Mouse (Mus musculus): ENCODE data around the gene Ptprd. TPM values are rescaled to one million over a fixed set of nuclear protein-coding genes. Genes with fewer than 3 reads are reported as not detected.

The Ptprd gene
- total and polyA plus RNA-seq, 3 experiments = not detected

GRCm38 (mm10) chr4:77558404-77559202 is 653.2 kb downstream of the Ptprd start:
- no peaks in the 10 kb centered on the region for H3K79me2 ChIP-seq (ENCODE audit: control insufficient read depth, insufficient read depth, low read length, poor library complexity)
- H3K4me1 ChIP-seq (ENCODE audit: control insufficient read depth in 1 of 2, insufficient read depth in 2 of 2, low read length in 2 of 2) = no peaks in the 10 kb centered on the region
- no peaks in the 10 kb centered on the region for H3K36me3 ChIP-seq (ENCODE audit: control insufficient read depth in 1 of 2, insufficient read depth in 2 of 2, low read length in 2 of 2)
- DNase-seq (ENCODE audit: low read depth, low spot score) = peak; percentile 38
- TF ChIP-seq CTCF (IDR thresholded peaks at IDR 0.05 in 2 of 3, conservative IDR thresholded peaks at IDR 0.05 in 1 of 3; ENCODE audit: control insufficient read depth in 1 of 3, insufficient read depth in 1 of 3, low read depth in 2 of 3, low read length in 3 of 3, poor library complexity in 1 of 3, severe bottlenecking in 1 of 3) (peak; percentile 60 to 78 (median 71)), ZC3H11A (IDR thresholded peaks at IDR 0.05; ENCODE audit: low read depth, low read length) (peak; percentile 47), SMC3 (IDR thresholded peaks at IDR 0.05; ENCODE audit: low read depth, low read length) (peak; percentile 61), GATA1 (IDR thresholded peaks at IDR 0.05; ENCODE audit: low read depth, low read length) (no peak), RAD21 (IDR thresholded peaks at IDR 0.05; ENCODE audit: low read depth, low read length) (peak; percentile 73)
- H3K4me3 ChIP-seq (ENCODE audit: control insufficient read depth in 1 of 2, insufficient read depth in 1 of 2, low read depth in 2 of 2, low read length in 2 of 2) = no peak overlapping the region
- H3K9me3 ChIP-seq (replicated peaks; ENCODE audit: insufficient read depth, low read length) = no peaks in the 10 kb centered on the region
- H3K27me3 ChIP-seq (ENCODE audit: control insufficient read depth in 1 of 2, insufficient read depth in 2 of 2, low read length in 2 of 2) = no peaks in the 10 kb centered on the region
- H3K27ac ChIP-seq (ENCODE audit: control insufficient read depth, low read depth, low read length) = no peak overlapping the region
- H3K9ac ChIP-seq (ENCODE audit: control insufficient read depth, low read depth, low read length, poor library complexity, severe bottlenecking) = no peak overlapping the region

GRCm38 (mm10) chr4:77555841-77556240 is 655.9 kb downstream of the Ptprd start:
- no peak overlapping the region for H3K9ac ChIP-seq (ENCODE audit: control insufficient read depth, low read depth, low read length, poor library complexity, severe bottlenecking)
- H3K27ac ChIP-seq (ENCODE audit: control insufficient read depth, low read depth, low read length) = no peak overlapping the region
- H3K79me2 ChIP-seq (ENCODE audit: control insufficient read depth, insufficient read depth, low read length, poor library complexity) = no peaks in the 10 kb centered on the region
- H3K9me3 ChIP-seq (replicated peaks; ENCODE audit: insufficient read depth, low read length) = no peaks in the 10 kb centered on the region
- H3K4me1 ChIP-seq (ENCODE audit: control insufficient read depth in 1 of 2, insufficient read depth in 2 of 2, low read length in 2 of 2) = no peaks in the 10 kb centered on the region
- DNase-seq (ENCODE audit: low read depth, low spot score) = no peak
- no peak overlapping the region for H3K4me3 ChIP-seq (ENCODE audit: control insufficient read depth in 1 of 2, insufficient read depth in 1 of 2, low read depth in 2 of 2, low read length in 2 of 2)
- no peaks in the 10 kb centered on the region for H3K27me3 ChIP-seq (ENCODE audit: control insufficient read depth in 1 of 2, insufficient read depth in 2 of 2, low read length in 2 of 2)
- H3K36me3 ChIP-seq (ENCODE audit: control insufficient read depth in 1 of 2, insufficient read depth in 2 of 2, low read length in 2 of 2) = no peaks in the 10 kb centered on the region
- no peak for TF ChIP-seq HCFC1 (IDR thresholded peaks at IDR 0.05; ENCODE audit: low read depth, low read length)
- no peak for TF ChIP-seq GABPA (IDR thresholded peaks at IDR 0.05; ENCODE audit: low read depth, low read length)
- TF ChIP-seq TAL1 (IDR thresholded peaks at IDR 0.05; ENCODE audit: low read length) = no peak
- TF ChIP-seq ZKSCAN1 (IDR thresholded peaks at IDR 0.05; ENCODE audit: low read depth, low read length) = no peak
- TF ChIP-seq GATA1 (IDR thresholded peaks at IDR 0.05; ENCODE audit: low read depth, low read length) = no peak

- no peak for DNase-seq (ENCODE audit: low read depth, low spot score)
- H3K9me3 ChIP-seq (replicated peaks; ENCODE audit: insufficient read depth, low read length) = no peaks in the 10 kb centered on the region
- H3K4me1 ChIP-seq (ENCODE audit: control insufficient read depth in 1 of 2, insufficient read depth in 2 of 2, low read length in 2 of 2) = no peaks in the 10 kb centered on the region
- TF ChIP-seq POLR2A (IDR thresholded peaks at IDR 0.05; ENCODE audit: control insufficient read depth in 1 of 2, insufficient read depth in 1 of 2, low read depth in 1 of 2, low read length in 2 of 2, poor library complexity in 1 of 2) (no peak), BHLHE40 (IDR thresholded peaks at IDR 0.05; ENCODE audit: borderline replicate concordance, low read depth, low read length) (no peak)
- H3K9ac ChIP-seq (ENCODE audit: control insufficient read depth, low read depth, low read length, poor library complexity, severe bottlenecking) = no peak overlapping the region
- no peaks in the 10 kb centered on the region for H3K36me3 ChIP-seq (ENCODE audit: control insufficient read depth in 1 of 2, insufficient read depth in 2 of 2, low read length in 2 of 2)
- no peak overlapping the region for H3K27ac ChIP-seq (ENCODE audit: control insufficient read depth, low read depth, low read length)
- no peaks in the 10 kb centered on the region for H3K79me2 ChIP-seq (ENCODE audit: control insufficient read depth, insufficient read depth, low read length, poor library complexity)
- H3K27me3 ChIP-seq (ENCODE audit: control insufficient read depth in 1 of 2, insufficient read depth in 2 of 2, low read length in 2 of 2) = no peaks in the 10 kb centered on the region
- H3K4me3 ChIP-seq (ENCODE audit: control insufficient read depth in 1 of 2, insufficient read depth in 1 of 2, low read depth in 2 of 2, low read length in 2 of 2) = no peak overlapping the region
These were observed 673.9 kb downstream of the Ptprd start for GRCm38 (mm10) chr4:77537843-77538242.

Measured in MEL (cell line).